Mouse (Mus musculus): ENCODE measurements around the gene Thra. TPM values are rescaled to one million over a fixed set of nuclear protein-coding genes. Genes with fewer than 3 reads are reported as not detected.
A peak's percentile ranks its signal among the peaks of the same experiment; 100 is the strongest.

Gene Thra
- polyA plus RNA-seq, 1 experiment from 2014 or later: 28.0 TPM

DNA sequence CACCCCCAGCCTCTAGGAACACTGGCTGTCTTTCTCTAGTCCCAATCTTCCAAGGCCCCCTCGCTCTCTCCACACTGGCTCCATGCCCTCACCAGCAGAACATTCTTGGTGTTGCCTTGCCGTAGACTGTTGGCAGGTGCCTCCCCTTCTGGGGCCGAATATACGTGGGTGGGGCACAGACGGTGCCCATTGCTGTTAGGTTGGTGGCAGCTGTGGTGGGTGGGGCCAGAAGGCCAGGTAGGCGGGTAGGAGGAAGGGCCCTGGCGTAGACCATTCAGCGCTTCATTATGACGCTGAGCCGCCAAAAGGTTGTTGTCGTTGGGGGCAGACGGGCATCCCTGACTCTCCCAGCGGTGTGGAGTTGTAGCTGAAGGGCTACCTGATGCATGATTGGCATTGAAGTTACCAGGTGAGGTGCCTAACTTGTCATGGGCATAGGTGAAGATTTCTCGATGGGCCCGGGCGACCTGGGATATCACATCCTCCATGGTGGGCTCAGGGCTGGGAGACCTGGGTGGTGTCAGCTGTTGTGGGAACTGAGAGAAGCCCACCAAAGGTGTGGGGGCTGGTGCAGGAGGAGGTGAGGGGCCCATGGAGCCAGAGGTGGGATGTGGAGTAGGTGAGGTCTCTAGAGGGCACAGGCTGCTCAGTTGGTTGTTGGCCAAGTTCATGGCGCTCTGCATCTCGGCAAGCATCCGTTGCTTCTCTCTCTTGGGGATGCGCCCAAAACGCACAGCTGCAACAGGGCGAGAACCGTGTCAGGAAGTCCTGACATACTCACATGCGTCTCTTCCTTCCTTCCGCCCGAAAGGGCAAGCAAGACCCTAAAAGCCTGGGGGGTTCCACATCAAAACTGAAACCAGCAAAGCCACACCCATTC lies 29.9 kb downstream of the Thra start:
- Histone ChIP-seq H3K36me3 (ENCODE audit: control insufficient read depth, insufficient read depth, low read length) (peaks cover 15% of the 10 kb centered on the region), H3K9ac (ENCODE audit: low read depth, low read length) (no peak overlapping the region), H3K4me1 (ENCODE audit: control insufficient read depth, insufficient read depth, low read length) (peaks cover 61% of the 10 kb centered on the region), H3K9me3 (ENCODE audit: control insufficient read depth, low read length) (no peaks in the 10 kb centered on the region), H3K4me3 (ENCODE audit: low read length) (no peak overlapping the region), H3K27ac (ENCODE audit: low read depth, low read length) (no peak overlapping the region), H3K27me3 (ENCODE audit: control insufficient read depth, insufficient read depth, low read length) (no peaks in the 10 kb centered on the region), H3K4me2 (replicated peaks; ENCODE audit: low read depth, low read length) (no peak overlapping the region)
- ATAC-seq (ENCODE audit: low FRiP score, low TSS enrichment): no peak
- 92% methylated on average over 26 of the region's 26 CpGs for WGBS

DNA sequence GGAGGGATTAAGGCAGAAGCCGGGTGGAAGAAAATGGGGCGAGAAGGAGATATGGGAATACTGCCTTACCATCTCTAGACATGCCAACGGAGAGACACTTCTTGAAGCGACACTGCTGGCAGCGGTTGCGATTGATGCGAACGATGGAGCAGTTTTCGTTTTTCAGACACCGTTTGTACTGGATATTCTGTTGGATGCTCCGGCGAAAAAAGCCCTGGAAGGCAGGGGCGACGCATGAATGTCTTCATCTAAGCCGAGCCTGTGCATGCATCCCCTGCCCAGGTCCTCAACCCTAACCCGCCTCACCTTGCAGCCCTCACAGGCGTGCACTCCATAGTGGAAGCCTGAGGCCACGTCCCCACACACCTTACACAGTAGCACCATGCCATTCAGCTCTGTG lies 30.7 kb downstream of the Thra start:
- H3K27me3 ChIP-seq (ENCODE audit: control insufficient read depth, insufficient read depth, low read length): no peaks in the 10 kb centered on the region
- peaks cover 15% of the 10 kb centered on the region for H3K36me3 ChIP-seq (ENCODE audit: control insufficient read depth, insufficient read depth, low read length)
- no peak overlapping the region for H3K27ac ChIP-seq (ENCODE audit: low read depth, low read length)
- no peaks in the 10 kb centered on the region for H3K9me3 ChIP-seq (ENCODE audit: control insufficient read depth, low read length)
- no peak overlapping the region for H3K4me3 ChIP-seq (ENCODE audit: low read length)
- H3K4me2 ChIP-seq (replicated peaks; ENCODE audit: low read depth, low read length): no peak overlapping the region
- ATAC-seq (ENCODE audit: low FRiP score, low TSS enrichment): no peak
- WGBS: 96% methylated on average over 18 of the region's 18 CpGs
- H3K9ac ChIP-seq (ENCODE audit: low read depth, low read length): no peak overlapping the region
- peaks cover 61% of the 10 kb centered on the region for H3K4me1 ChIP-seq (ENCODE audit: control insufficient read depth, insufficient read depth, low read length)

DNA sequence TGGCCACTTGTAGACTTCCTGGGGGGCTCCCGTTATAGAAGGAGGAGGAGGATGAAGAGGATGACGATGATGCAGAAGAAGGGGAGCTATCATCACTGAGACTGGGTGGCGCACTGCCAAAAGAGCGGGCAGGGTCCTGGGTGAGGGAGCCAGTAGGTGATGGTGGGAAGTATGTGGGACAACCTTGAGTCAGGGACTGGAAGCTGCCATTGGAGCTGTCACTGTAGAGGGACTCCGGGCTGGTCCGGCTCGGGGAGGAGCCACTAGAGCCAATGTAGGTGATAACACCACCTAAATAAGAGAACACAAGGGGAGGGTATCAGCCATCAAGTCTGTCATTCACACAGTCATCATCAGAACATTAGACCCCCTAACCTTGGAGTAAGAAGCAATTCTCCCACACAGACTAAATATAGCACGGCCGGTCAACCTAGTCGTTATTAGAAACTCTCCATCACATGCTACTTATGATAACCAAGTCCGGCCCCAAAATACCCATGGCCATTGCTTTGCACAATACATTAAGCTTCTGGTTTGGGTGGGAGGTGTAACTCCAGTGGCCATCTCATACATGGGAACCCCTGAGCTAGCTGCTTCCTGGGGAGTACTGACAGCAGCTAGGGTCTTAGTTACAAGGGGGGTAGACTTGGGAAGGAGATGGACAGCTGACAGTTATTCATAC lies 31.5 kb downstream of the Thra start:
- Histone ChIP-seq H3K27ac (ENCODE audit: low read depth, low read length) (no peak overlapping the region), H3K4me3 (ENCODE audit: low read length) (no peak overlapping the region), H3K9ac (ENCODE audit: low read depth, low read length) (no peak overlapping the region), H3K36me3 (ENCODE audit: control insufficient read depth, insufficient read depth, low read length) (peaks cover 15% of the 10 kb centered on the region), H3K4me1 (ENCODE audit: control insufficient read depth, insufficient read depth, low read length) (peaks cover 61% of the 10 kb centered on the region), H3K27me3 (ENCODE audit: control insufficient read depth, insufficient read depth, low read length) (no peaks in the 10 kb centered on the region), H3K4me2 (replicated peaks; ENCODE audit: low read depth, low read length) (no peak overlapping the region), H3K9me3 (ENCODE audit: control insufficient read depth, low read length) (no peaks in the 10 kb centered on the region)
- no peak for ATAC-seq (ENCODE audit: low FRiP score, low TSS enrichment)
- 90% methylated on average over 11 of the region's 11 CpGs for WGBS

GRCm38 (mm10) chr11:98772667-98773171 lies 32.3 kb downstream of the Thra start:
- H3K27ac ChIP-seq (ENCODE audit: low read depth, low read length): no peak overlapping the region
- no peak overlapping the region for H3K4me2 ChIP-seq (replicated peaks; ENCODE audit: low read depth, low read length)
- H3K9me3 ChIP-seq (ENCODE audit: control insufficient read depth, low read length): no peaks in the 10 kb centered on the region
- peaks cover 58% of the 10 kb centered on the region for H3K4me1 ChIP-seq (ENCODE audit: control insufficient read depth, insufficient read depth, low read length)
- ATAC-seq (ENCODE audit: low FRiP score, low TSS enrichment): no peak
- no peak overlapping the region for H3K9ac ChIP-seq (ENCODE audit: low read depth, low read length)
- no peaks in the 10 kb centered on the region for H3K27me3 ChIP-seq (ENCODE audit: control insufficient read depth, insufficient read depth, low read length)
- 46% methylated on average over 8 of the region's 8 CpGs for WGBS
- H3K36me3 ChIP-seq (ENCODE audit: control insufficient read depth, insufficient read depth, low read length): peaks cover 15% of the 10 kb centered on the region
- H3K4me3 ChIP-seq (ENCODE audit: low read length): no peak overlapping the region

GRCm38 (mm10) chr11:98773635-98774295 lies 33.3 kb downstream of the Thra start:
- ATAC-seq (ENCODE audit: low FRiP score, low TSS enrichment): peak; percentile 74
- Histone ChIP-seq H3K4me2 (replicated peaks; ENCODE audit: low read depth, low read length) (peak overlapping the region; percentile 77), H3K9me3 (ENCODE audit: control insufficient read depth, low read length) (no peaks in the 10 kb centered on the region), H3K27me3 (ENCODE audit: control insufficient read depth, insufficient read depth, low read length) (no peaks in the 10 kb centered on the region), H3K36me3 (ENCODE audit: control insufficient read depth, insufficient read depth, low read length) (peaks cover 14% of the 10 kb centered on the region), H3K4me1 (ENCODE audit: control insufficient read depth, insufficient read depth, low read length) (peaks cover 51% of the 10 kb centered on the region), H3K27ac (ENCODE audit: low read depth, low read length) (no peak overlapping the region), H3K9ac (ENCODE audit: low read depth, low read length) (peak overlapping the region; percentile 28; the same call in 1 of the 2 replicates), H3K4me3 (ENCODE audit: low read length) (peak overlapping the region; percentile 34)
- under 1% methylated on average over 37 of the region's 37 CpGs for WGBS

- Histone ChIP-seq H3K27me3 (ENCODE audit: control insufficient read depth, insufficient read depth, low read length) (no peaks in the 10 kb centered on the region), H3K4me3 (ENCODE audit: low read length) (peak within 1 kb of the TSS; percentile 34), H3K4me2 (replicated peaks; ENCODE audit: low read depth, low read length) (peak within 1 kb of the TSS; percentile 77), H3K9me3 (ENCODE audit: control insufficient read depth, low read length) (no peaks in the 10 kb centered on the region), H3K36me3 (ENCODE audit: control insufficient read depth, insufficient read depth, low read length) (peaks cover 4% of the 10 kb centered on the region), H3K4me1 (ENCODE audit: control insufficient read depth, insufficient read depth, low read length) (peaks cover 47% of the 10 kb centered on the region), H3K9ac (ENCODE audit: low read depth, low read length) (peak within 1 kb of the TSS; percentile 38; the same call in 1 of the 2 replicates), H3K27ac (ENCODE audit: low read depth, low read length) (peak within 1 kb of the TSS; percentile 94)
- ATAC-seq (ENCODE audit: low FRiP score, low TSS enrichment): 0 out of 2 replicates have a peak, but pooled peaks have one; percentile 0
- 1% methylated on average over 22 of the region's 22 CpGs for WGBS
Observed at GRCm38 (mm10) chr11:98774582-98775347, 34.3 kb downstream of the Thra start, which contains the start of gene Nr1d1. Gene Nr1d1 (minus strand): TSS chr11:98775333.

- Histone ChIP-seq H3K9ac (ENCODE audit: low read depth, low read length) (peak overlapping the region; percentile 38; the same call in 1 of the 2 replicates), H3K36me3 (ENCODE audit: control insufficient read depth, insufficient read depth, low read length) (no peaks in the 10 kb centered on the region; the same call in 1 of the 2 replicates), H3K4me3 (ENCODE audit: low read length) (peak overlapping the region; percentile 34), H3K27me3 (ENCODE audit: control insufficient read depth, insufficient read depth, low read length) (no peaks in the 10 kb centered on the region), H3K27ac (ENCODE audit: low read depth, low read length) (peak overlapping the region; percentile 94), H3K4me2 (replicated peaks; ENCODE audit: low read depth, low read length) (peak overlapping the region; percentile 77), H3K4me1 (ENCODE audit: control insufficient read depth, insufficient read depth, low read length) (peaks cover 53% of the 10 kb centered on the region), H3K9me3 (ENCODE audit: control insufficient read depth, low read length) (no peaks in the 10 kb centered on the region)
- peak; percentile 67 for ATAC-seq (ENCODE audit: low FRiP score, low TSS enrichment)
- WGBS: 2% methylated on average over 15 of the region's 15 CpGs
Observed at GRCm38 (mm10) chr11:98775348-98776051, 35.1 kb downstream of the Thra start.
